Mouse (Mus musculus): ENCODE measurements around the gene Trhr2.

DNA sequence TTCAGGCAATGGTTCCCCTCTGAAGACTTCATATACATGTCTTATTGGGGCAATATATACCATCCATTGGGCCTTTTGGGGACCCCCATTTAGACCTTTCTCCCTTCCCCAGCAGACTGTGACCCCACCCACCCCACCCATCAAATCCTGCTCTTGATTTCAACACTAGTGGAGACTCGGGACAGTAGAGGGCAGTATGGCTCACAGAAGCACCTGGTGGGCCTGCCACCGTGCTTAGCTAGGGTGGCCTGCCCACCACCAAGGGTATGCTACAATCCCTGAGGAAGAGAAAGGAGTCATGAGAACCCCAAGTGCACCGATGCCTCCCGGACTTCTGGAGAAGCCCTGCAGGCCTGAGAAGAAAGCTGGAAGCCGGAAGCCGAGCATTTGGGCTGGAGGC lies 21.7 kb downstream of the Trhr2 start:
- TF ChIP-seq POLR2A (IDR thresholded peaks at IDR 0.05; ENCODE audit: borderline replicate concordance, extremely low read depth, low read depth, low read length) (no peak), CTCF (IDR thresholded peaks at IDR 0.05; ENCODE audit: insufficient read depth, low read length) (no peak)
